Mouse (Mus musculus) CH12.LX (cell line): ENCODE measurements around the gene Nhsl2. TPM values are rescaled to one million over a fixed set of nuclear protein-coding genes. Genes with fewer than 3 reads are reported as not detected.

Source experiments
- DNase-seq: peaks from one replicate; pipeline ENCODE4 v3.0.0-alpha.2; 2013; ENCODE audit errors: extremely low read depth
- H3K27ac ChIP-seq: 2 replicates; pipeline ENCODE4 v1.5.1; 2012; ENCODE audit warnings: low read depth, mild to moderate bottlenecking, control low read depth, moderate library complexity; ENCODE audit not compliant: insufficient read depth
- H3K27me3 ChIP-seq: replicated peaks from 2 replicates; pipeline ENCODE3; 2012; ENCODE audit warnings: inconsistent platforms
- H3K36me3 ChIP-seq, 2 experiments: replicated peaks in 1 of 2; 2 replicates each; pipeline versions ENCODE3 to v1.6.1; 2012; ENCODE audit warnings: inconsistent platforms in 1 of 2, low read length in 1 of 2, mild to moderate bottlenecking in 1 of 2, mixed read lengths in 1 of 2, moderate library complexity in 1 of 2; ENCODE audit not compliant: control insufficient read depth in 1 of 2, insufficient read depth in 1 of 2
- H3K4me1 ChIP-seq, 2 experiments: 2 replicates each; pipeline ENCODE4 v1.6.1; 2012; ENCODE audit warnings: inconsistent platforms in 1 of 2, moderate library complexity in 1 of 2; ENCODE audit not compliant: insufficient read depth in 2 of 2, control insufficient read depth in 1 of 2
- H3K4me2 ChIP-seq: 2 replicates; pipeline ENCODE4 v1.6.1; 2012; ENCODE audit warnings: low read depth, mild to moderate bottlenecking, control low read depth; ENCODE audit not compliant: poor library complexity, insufficient read depth, severe bottlenecking
- H3K4me3 ChIP-seq, 3 experiments: fragments of 150-350 bp in 1 of 3; sonication (generic) in 1 of 3; replicated peaks in 1 of 3; 2 replicates each; pipeline versions ENCODE3 to v1.5.1; 2011 to 2012; ENCODE audit warnings: low read depth in 2 of 3, low read length in 2 of 3, mild to moderate bottlenecking in 2 of 3, moderate library complexity in 2 of 3, control low read depth in 1 of 3, improper control_type of control experiment in 1 of 3, inconsistent platforms in 1 of 3, mixed read lengths in 1 of 3; ENCODE audit not compliant: poor library complexity in 1 of 3
- H3K79me2 ChIP-seq: replicated peaks from 2 replicates; pipeline ENCODE4 v1.6.1; 2012; ENCODE audit warnings: mild to moderate bottlenecking, moderate library complexity; ENCODE audit not compliant: control insufficient read depth, poor library complexity, insufficient read depth, severe bottlenecking; ENCODE audit errors: extremely low read depth
- H3K9ac ChIP-seq: 2 replicates; pipeline ENCODE4 v1.6.1; 2012; ENCODE audit warnings: low read depth, mild to moderate bottlenecking, control low read depth, moderate library complexity; ENCODE audit not compliant: insufficient read depth
- H3K9me3 ChIP-seq: replicated peaks from 2 replicates; pipeline ENCODE3; 2012; ENCODE audit warnings: low read length, inconsistent platforms, mixed read lengths
- BHLHE40 ChIP-seq: IDR thresholded peaks from 2 replicates; pipeline ENCODE4 v1.6.1; 2011; ENCODE audit warnings: mild to moderate bottlenecking, low read depth, low read length, improper control_type of control experiment
- CTCF ChIP-seq, 2 experiments: IDR thresholded peaks in 1 of 2; conservative IDR thresholded peaks in 1 of 2; 2 replicates each; pipeline ENCODE4 v1.5.1; 2011 to 2012; ENCODE audit warnings: low read depth in 2 of 2, low read length in 2 of 2, improper control_type of control experiment in 1 of 2, inconsistent platforms in 1 of 2, mild to moderate bottlenecking in 1 of 2, moderate library complexity in 1 of 2
- E2F4 ChIP-seq: IDR thresholded peaks from 2 replicates; pipeline ENCODE4 v1.6.1; 2011; ENCODE audit warnings: low read depth, low read length, improper control_type of control experiment; ENCODE audit not compliant: insufficient replicate concordance
- ELF1 ChIP-seq: IDR thresholded peaks from 2 replicates; pipeline ENCODE4 v1.6.1; 2014; ENCODE audit warnings: low read depth, mild to moderate bottlenecking, inconsistent platforms, low read length, improper control_type of control experiment
- EP300 ChIP-seq: IDR thresholded peaks from 2 replicates; pipeline ENCODE4 v1.6.1; 2011; ENCODE audit warnings: low read length, improper control_type of control experiment
- GABPA ChIP-seq: IDR thresholded peaks from 2 replicates; pipeline ENCODE4 v1.6.1; 2012; ENCODE audit warnings: low read depth, low read length, improper control_type of control experiment, inconsistent platforms; ENCODE audit not compliant: insufficient replicate concordance
- IRF4 ChIP-seq: IDR thresholded peaks from 2 replicates; pipeline ENCODE4 v1.6.1; 2014; ENCODE audit warnings: low read depth, mild to moderate bottlenecking, inconsistent platforms, low read length, improper control_type of control experiment
- JUN ChIP-seq: IDR thresholded peaks from 2 replicates; pipeline ENCODE4 v1.6.1; 2011; ENCODE audit warnings: low read depth, mild to moderate bottlenecking, low read length, improper control_type of control experiment, moderate library complexity; ENCODE audit not compliant: insufficient read depth
- KAT2A ChIP-seq: IDR thresholded peaks from 2 replicates; pipeline ENCODE4 v1.6.1; 2012; ENCODE audit warnings: low read length, improper control_type of control experiment, inconsistent platforms; ENCODE audit not compliant: insufficient replicate concordance
- MAZ ChIP-seq: IDR thresholded peaks from 2 replicates; pipeline ENCODE4 v1.6.1; 2012; ENCODE audit warnings: low read depth, mild to moderate bottlenecking, inconsistent platforms, low read length, improper control_type of control experiment, moderate library complexity
- MXI1 ChIP-seq: IDR thresholded peaks from 2 replicates; pipeline ENCODE4 v1.6.1; 2011; ENCODE audit warnings: mild to moderate bottlenecking, low read depth, low read length, improper control_type of control experiment
- POLR2A ChIP-seq: IDR thresholded peaks from 2 replicates; pipeline ENCODE4 v1.6.1; 2011; ENCODE audit warnings: low read depth, mild to moderate bottlenecking, improper control_type of control experiment, low read length
- POLR2AphosphoS2 ChIP-seq: IDR thresholded peaks from 2 replicates; pipeline ENCODE4 v1.6.1; 2011; ENCODE audit warnings: low read depth, low read length, improper control_type of control experiment
- RAD21 ChIP-seq: IDR thresholded peaks from 2 replicates; pipeline ENCODE4 v1.6.1; 2011; ENCODE audit warnings: low read depth, mild to moderate bottlenecking, low read length, improper control_type of control experiment, moderate library complexity
- TBP ChIP-seq: conservative IDR thresholded peaks from 2 replicates; pipeline ENCODE4 v1.6.1; 2011; ENCODE audit warnings: low read depth, low read length, improper control_type of control experiment
- USF1 ChIP-seq: IDR thresholded peaks from 2 replicates; pipeline ENCODE4 v1.6.1; 2014; ENCODE audit warnings: low read depth, mild to moderate bottlenecking, inconsistent platforms, low read length, improper control_type of control experiment
- ZNF384 ChIP-seq: IDR thresholded peaks from 2 replicates; pipeline ENCODE4 v1.6.1; 2012; ENCODE audit warnings: low read depth, low read length, improper control_type of control experiment, inconsistent platforms
- dilution Hi-C: fragments of 300-500 bp; cut with MboI; formaldehyde crosslinking; loops from 2 replicates; pipeline ENCODE4 v1.14.3; 2020; ENCODE audit warnings: low sequenced_read_pairs; ENCODE audit not compliant: extremely low pct_unique_long_range_greater_than_20kb, extremely low pct_ligation_motif_present
- in situ Hi-C: fragments of 300-500 bp; cut with MboI; formaldehyde crosslinking; loops from 3 replicates; pipeline ENCODE4 v1.14.3; 2019; ENCODE audit warnings: low sequenced_read_pairs, low pct_ligation_motif_present, low pct_unique_long_range_greater_than_20kb, mixed read lengths
- polyA plus RNA-seq: library from polyadenylated mRNA; unstranded; fragments of >175 nt; gene quantifications from 2 replicates; pipeline ENCODE4 v1.2.1, GENCODE M21; 2012; ENCODE audit warnings: low read depth; ENCODE audit not compliant: insufficient read length
- total RNA-seq, 2 experiments: library from RNA; depleted of rRNA; stranded (reverse); fragments of 300-350 nt in 1 of 2; fragments of >200 nt in 1 of 2; gene quantifications; 2 replicates each; pipeline ENCODE4 v1.2.3; 2012 to 2014

Gene Nhsl2
- total and polyA plus RNA-seq, 3 experiments = 0.10 to 0.17 TPM; not detected in 1

GRCm38 (mm10) chrX:101901806-101902490 is 52.8 kb downstream of the Nhsl2 start:
- dilution Hi-C loops = no loop called here
- TF ChIP-seq EP300 (no peak), JUN (no peak), ZNF384 (no peak), TBP (no peak), KAT2A (no peak), BHLHE40 (no peak), POLR2AphosphoS2 (no peak), CTCF (conservative IDR thresholded peaks at IDR 0.05 in 1 of 2, IDR thresholded peaks at IDR 0.05 in 1 of 2; ENCODE audit: low read depth in 2 of 2, low read length in 2 of 2) (no peak), MAZ (no peak), USF1 (no peak), POLR2A (no peak)

DNA sequence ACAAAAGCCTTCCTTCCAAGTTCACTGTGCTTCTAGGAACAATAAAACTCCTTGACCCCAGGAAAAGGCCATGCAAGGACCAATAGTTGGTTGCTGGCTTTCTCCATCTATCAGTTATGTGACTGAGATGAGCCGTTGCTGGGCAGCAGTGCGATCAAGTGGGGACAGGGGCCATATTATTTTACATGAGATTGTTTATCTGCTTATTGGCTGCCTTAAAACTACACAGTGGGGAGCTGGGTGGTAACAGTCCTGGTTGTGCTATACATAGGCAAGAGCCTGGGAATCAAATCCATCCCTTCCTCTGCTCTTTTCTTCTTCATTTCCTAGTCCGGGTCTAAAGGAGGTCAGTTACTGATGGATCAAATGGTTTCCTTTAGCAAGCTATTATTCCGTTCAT is 53.4 kb downstream of the Nhsl2 start:
- H3K9ac ChIP-seq = no peak overlapping the region
- in situ Hi-C loops = no loop called here
- H3K79me2 ChIP-seq = no peaks in the 10 kb centered on the region
- no peak overlapping the region for H3K4me2 ChIP-seq
- no peaks in the 10 kb centered on the region for H3K9me3 ChIP-seq
- dilution Hi-C loops = no loop called here
- H3K4me3 ChIP-seq = no peak overlapping the region
- peaks cover 0 to 4% of the 10 kb centered on the region in 2 experiments; a peak in 1 of 4 replicates for H3K4me1 ChIP-seq
- H3K27ac ChIP-seq = no peak overlapping the region
- no peaks in the 10 kb centered on the region for H3K36me3 ChIP-seq
- no peak for DNase-seq
- no peaks in the 10 kb centered on the region for H3K27me3 ChIP-seq
- TF ChIP-seq POLR2AphosphoS2 (no peak), ELF1 (no peak), E2F4 (no peak), IRF4 (no peak), MXI1 (no peak), RAD21 (no peak), GABPA (no peak)

More at GRCm38 (mm10) chrX:101901806-101902490, 52.8 kb downstream of the Nhsl2 start:
- H3K79me2 ChIP-seq = no peaks in the 10 kb centered on the region
- H3K27me3 ChIP-seq = no peaks in the 10 kb centered on the region
- no peak overlapping the region for H3K27ac ChIP-seq
- in situ Hi-C loops = no loop called here
- no peaks in the 10 kb centered on the region for H3K9me3 ChIP-seq
- no peaks in the 10 kb centered on the region for H3K36me3 ChIP-seq
- H3K4me3 ChIP-seq = no peak overlapping the region
- H3K4me1 ChIP-seq = no peaks in the 10 kb centered on the region
- H3K9ac ChIP-seq = no peak overlapping the region
- no peak overlapping the region for H3K4me2 ChIP-seq
- no peak for DNase-seq
